Mouse (Mus musculus): ENCODE results near the gene Inpp5b.
A peak's percentile ranks its signal among the peaks of the same experiment; 100 is the strongest.

The Inpp5b gene

GRCm38 (mm10) chr4:124768963-124769591 is 27.4 kb downstream of the Inpp5b start:
- no peak for DNase-seq

- DNase-seq = no peak
These were observed 29.0 kb downstream of the Inpp5b start for GRCm38 (mm10) chr4:124770624-124771023.

DNA sequence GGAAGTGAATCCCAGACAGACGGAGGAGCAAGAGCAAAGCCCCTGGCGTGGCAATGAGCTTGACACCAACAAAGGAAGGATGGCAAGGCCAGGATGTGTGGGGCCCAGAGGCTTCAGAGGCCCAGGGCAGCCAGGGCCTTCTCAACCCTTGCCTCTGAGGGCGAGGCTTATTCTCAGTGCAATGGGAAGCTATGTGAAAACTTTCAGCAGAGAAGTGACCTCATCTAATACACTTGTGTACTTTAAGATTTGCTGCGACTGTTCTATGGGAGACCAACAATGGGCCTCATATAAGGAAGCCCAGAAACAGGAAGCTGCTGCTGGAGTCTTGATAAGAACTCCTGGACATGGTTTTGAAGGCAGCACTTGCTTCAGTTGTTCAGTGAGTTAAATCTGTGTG is 30.5 kb downstream of the Inpp5b start:
- no peak for DNase-seq

GRCm38 (mm10) chr4:124773449-124773848 is 31.8 kb downstream of the Inpp5b start:
- DNase-seq = no peak

DNA sequence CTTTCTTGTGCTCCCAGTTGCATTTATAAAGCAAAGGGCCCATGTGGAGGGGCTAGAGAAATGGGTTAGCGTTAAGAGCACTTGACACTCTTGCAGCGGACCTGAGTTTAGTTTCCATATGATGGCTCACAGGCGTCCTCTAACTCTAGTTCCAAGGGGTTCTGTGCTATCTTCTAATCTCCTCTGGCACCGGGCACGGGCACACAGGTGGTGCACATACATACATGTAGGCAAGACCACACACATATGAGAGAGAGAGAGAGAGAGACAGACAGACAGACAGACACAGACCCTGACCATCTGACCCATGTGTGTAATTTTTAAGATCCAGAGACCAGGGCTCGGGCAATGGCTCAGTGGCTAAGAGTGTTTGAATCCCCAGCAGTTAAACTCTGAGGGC is 32.3 kb downstream of the Inpp5b start:
- no peak for DNase-seq

- no peak for DNase-seq
These were observed 32.8 kb downstream of the Inpp5b start for GRCm38 (mm10) chr4:124774429-124774828.

DNA sequence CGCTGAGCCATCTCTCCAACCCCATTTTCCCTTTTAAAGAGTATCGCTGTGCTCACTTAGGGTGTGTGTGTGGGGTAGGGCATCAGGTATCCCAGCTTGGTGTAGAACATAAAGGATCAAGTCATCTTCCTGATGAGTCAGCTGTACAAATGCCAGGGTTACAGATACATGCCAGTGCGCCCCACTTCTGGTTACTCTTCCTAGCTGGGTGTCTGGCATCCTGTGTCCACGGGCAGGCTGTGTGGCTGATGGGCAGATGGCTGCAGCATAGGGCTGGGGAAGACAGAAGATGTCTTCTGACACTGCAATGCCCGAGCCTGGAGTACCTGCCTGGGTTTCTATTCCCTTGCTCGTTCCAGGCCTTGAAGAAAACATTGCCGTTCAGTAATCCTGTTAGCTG is 39.7 kb downstream of the Inpp5b start:
- no peak for DNase-seq

GRCm38 (mm10) chr4:124782395-124782794 is 40.7 kb downstream of the Inpp5b start:
- no peak for DNase-seq

DNA sequence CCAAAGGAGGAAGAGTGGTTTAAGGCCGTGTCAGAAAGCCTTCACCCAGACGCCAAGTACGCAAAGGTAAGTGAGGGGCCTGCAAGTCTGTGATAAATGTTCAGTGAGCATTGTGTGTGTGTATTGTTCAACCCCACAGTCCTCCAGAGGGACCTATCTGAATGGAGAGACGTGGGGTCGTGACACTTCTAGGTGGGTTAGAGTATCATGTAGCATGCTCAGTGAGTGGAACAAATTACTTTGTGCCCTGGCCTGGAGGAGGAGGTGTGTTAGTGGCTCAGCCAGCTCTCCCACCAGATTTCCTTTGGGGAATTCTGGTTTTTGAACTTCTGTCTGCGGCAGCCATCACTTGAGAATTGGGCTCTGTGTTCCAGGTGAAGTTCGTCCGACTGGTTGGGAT is 42.3 kb downstream of the Inpp5b start:
- DNase-seq = no peak

DNA sequence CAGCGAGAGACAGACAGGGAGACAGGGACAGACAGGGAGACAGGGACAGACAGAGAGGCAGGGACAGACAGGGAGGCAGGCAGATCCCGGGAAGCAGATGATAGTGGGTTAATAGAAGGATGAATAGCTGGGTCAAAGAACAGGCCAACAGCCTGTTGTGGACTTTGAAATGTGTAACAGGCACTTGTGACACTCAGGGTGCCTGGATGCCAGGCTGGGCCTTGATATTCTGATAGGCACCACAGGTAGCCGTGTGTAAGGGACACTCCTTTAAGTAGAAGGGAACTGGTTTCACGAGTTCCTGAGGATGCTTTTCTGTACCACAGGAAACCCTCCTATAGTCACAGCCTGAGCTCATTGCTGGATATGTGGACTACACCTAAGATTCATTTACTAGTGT is 48.4 kb downstream of the Inpp5b start:
- DNase-seq = no peak

- no peak for DNase-seq
These were observed 50.5 kb downstream of the Inpp5b start for GRCm38 (mm10) chr4:124792114-124792513.

DNA sequence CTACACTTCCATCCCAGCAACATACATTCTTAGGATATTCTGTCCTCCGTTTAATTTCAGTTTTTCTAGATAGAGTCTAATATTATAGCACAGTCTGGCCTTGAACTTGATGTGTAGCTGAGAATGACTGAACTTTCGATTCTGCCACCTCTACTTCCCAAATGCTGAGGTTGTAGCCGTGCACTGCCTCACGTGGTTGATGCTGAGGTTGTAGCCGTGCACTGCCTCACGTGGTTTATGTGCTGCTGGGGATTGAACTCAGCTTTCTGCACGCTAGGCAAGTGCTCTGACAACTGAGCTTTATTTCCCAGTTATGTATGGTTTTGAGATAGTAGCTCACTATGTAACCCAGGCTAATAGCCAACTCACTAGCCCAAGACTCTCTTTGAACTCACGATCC is 54.5 kb downstream of the Inpp5b start:
- DNase-seq = no peak

DNA sequence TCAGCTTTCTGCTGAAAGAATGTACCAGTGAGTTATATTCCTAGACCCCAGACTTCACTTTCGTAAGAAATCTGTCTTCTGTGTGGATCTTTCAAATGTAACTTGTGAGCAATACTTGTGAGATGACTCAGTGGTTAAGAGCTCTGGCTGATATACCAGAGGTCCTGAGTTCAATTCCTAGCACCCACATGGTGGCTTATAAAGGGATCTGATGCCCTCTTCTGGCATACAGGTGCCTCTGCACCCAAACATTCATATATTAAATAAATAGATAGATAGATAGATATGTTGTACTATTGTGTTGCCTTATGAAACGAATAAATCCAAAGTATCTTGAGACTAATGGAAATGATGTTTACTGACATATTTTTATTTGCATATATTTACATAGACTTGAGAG is 55.3 kb downstream of the Inpp5b start:
- DNase-seq = no peak

GRCm38 (mm10) chr4:124801552-124802308 is 60.1 kb downstream of the Inpp5b start, which contains the start of gene Mtf1:
Gene Mtf1 (plus strand): TSS chr4:124802104.
- DNase-seq = peak; percentile 96

DNA sequence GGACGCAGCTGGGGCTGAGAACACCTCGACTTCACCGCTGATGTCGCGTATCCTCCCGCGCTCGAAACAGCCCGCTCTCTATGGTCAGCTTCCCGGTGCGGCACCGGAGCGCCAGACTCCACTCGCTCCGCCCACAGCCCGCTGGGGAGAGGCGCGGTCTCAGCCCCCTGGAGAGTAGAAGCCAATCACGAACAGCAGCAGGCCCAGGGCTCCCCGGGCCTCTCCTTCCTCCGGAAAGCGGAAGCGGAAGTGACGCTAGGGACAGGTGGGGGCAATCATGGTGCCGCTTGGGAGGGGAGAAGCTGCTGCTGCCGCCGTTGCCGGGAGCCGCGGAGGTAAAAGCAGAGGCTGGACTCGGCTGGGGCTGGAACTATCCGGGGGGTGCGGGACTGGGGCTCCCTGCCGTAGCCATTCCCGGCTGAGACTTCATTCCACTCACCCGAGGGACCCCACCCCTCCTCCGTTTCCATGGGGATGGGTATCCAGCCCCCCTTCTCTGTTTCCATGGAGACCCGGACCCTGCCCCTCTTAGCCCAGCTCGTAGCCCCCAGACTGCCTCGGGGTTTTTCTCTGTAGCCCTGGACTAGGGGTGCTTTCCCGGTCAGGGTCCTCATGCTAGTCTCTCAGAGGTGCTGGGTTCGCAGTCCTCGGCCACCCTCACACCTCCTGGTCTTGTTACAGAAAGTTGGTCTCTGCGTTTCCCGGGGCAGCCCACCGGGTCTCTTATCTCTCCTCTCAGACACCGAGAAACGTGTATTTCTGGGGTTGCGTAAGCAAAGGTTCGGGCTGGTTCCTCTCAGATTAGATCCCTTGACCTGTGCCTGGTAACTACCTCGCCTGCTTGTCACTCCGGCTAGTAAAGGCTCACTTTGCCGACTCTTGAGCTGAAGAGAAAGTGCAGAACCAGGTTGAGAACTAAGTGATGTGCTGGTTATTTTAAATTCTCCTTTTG is 60.9 kb downstream of the Inpp5b start:
- peak; percentile 97 for DNase-seq

- DNase-seq = no peak
These were observed 61.8 kb downstream of the Inpp5b start for GRCm38 (mm10) chr4:124803406-124803805.

- DNase-seq = no peak
These were observed 66.9 kb downstream of the Inpp5b start for GRCm38 (mm10) chr4:124808511-124808910.

- no peak for DNase-seq
These were observed 67.7 kb downstream of the Inpp5b start for GRCm38 (mm10) chr4:124809136-124809883.

GRCm38 (mm10) chr4:124810056-124810455 is 68.4 kb downstream of the Inpp5b start:
- DNase-seq = no peak

DNA sequence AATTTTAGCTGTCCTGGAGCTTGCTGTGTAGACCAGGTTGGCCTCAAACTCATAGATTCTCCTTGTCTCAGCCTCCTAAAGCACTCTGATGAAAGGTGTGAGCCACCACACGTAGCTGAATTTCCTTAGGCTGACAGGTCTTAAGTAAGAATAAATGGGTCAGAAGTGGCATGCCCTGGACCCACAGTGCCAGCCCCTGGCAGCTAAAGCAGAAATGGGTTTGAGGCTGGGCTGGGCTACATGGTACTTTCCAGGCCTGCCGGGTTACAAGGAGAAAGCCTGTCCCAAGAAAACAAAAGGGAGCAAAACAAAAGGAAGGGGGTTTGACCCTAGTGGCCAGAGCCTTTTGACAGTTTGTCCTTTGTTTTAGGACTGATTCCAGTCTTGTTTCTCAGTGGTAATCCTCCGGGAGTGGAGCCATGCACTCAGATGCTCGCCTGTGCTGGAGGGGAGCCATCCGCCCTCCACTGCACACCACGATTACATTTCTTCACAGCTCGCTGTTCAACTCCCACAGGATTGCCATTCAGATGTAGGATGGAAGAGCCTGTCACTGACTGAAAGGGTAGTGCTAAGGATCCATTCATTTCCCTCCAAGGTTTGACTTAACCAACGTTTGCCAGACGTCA is 69.8 kb downstream of the Inpp5b start:
- no peak for DNase-seq

DNA sequence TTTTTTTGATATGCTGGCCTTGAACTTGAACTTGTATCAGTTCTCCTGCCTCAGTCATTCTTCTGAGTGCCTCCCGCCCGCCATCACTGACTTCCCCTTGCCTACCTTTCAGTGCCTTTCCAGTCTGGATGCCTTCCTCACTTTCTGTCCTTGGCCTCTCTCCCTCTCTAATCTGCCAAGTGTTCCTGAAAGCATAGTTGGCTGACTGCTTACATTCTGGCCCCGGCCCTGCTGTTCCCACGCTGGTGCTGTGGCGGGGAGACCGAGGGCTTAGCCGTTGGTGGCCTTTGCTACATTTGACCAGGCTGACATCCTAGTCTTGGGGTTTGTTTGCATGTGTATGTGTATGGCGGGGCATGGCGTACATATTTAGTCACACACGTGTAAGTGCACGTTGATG is 74.3 kb downstream of the Inpp5b start:
- no peak for DNase-seq

DNA sequence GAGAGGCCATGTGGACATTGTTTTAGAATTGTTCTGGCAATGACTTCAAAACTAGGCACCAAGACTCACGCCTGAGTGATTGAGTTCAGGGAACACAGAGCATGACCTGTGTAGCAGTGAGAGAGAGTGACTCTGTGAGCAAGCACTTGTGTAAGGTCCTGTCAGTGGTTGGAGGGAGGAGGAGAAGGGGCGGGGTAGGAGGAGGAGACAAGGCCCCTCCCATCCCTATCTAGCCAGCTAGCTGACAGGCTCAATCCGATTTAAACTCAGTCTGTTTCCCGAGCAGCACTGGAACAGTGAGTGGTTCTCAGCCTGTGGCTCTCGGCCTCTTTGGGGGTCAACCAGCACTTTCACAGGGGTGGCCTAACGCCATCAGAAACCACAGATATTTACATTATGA is 76.2 kb downstream of the Inpp5b start:
- DNase-seq = no peak
